Mouse (Mus musculus) kidney, embryonic 15.5 days (tissue): ENCODE results near the gene Pabpc4. TPM values are rescaled to one million over a fixed set of nuclear protein-coding genes. Genes with fewer than 3 reads are reported as not detected.

ENCODE experiments used
- ATAC-seq: fragments of 200-750 bp; cut with Nextera tagmentation; replicated peaks from 2 replicates; pipeline ENCODE4 v1.8.0; 2017; ENCODE audit warnings: moderate TSS enrichment; ENCODE audit not compliant: low FRiP score
- H3K27ac ChIP-seq: fragments of 300-500 bp; sonication (generic); 2 replicates; pipeline ENCODE4 v1.5.1; 2015; ENCODE audit warnings: mild to moderate bottlenecking, inconsistent platforms
- H3K27me3 ChIP-seq: fragments of 300-500 bp; sonication (generic); 2 replicates; pipeline ENCODE4 v1.6.1; 2015; ENCODE audit warnings: inconsistent platforms
- H3K36me3 ChIP-seq: fragments of 300-500 bp; sonication (generic); 2 replicates; pipeline ENCODE4 v1.6.1; 2015; ENCODE audit warnings: inconsistent platforms
- H3K4me1 ChIP-seq: fragments of 300-500 bp; sonication (generic); 2 replicates; pipeline ENCODE4 v1.6.1; 2015; ENCODE audit warnings: inconsistent platforms
- H3K4me2 ChIP-seq: fragments of 300-500 bp; sonication (generic); 2 replicates; pipeline ENCODE4 v1.6.1; 2015; ENCODE audit warnings: moderate library complexity, mild to moderate bottlenecking, inconsistent platforms
- H3K4me3 ChIP-seq: fragments of 300-500 bp; sonication (generic); replicated peaks from 2 replicates; pipeline ENCODE4 v1.5.1; 2015; ENCODE audit warnings: mild to moderate bottlenecking, inconsistent platforms
- H3K9ac ChIP-seq: fragments of 300-500 bp; sonication (generic); 2 replicates; pipeline ENCODE4 v1.6.1; 2015; ENCODE audit warnings: mild to moderate bottlenecking, inconsistent platforms
- H3K9me3 ChIP-seq: fragments of 300-500 bp; sonication (generic); replicated peaks from 2 replicates; pipeline ENCODE4 v1.6.1; 2016; ENCODE audit warnings: inconsistent platforms
- WGBS: fragments of 180-500 bp; shearing (Covaris S2); methylation state at CpG from one replicate; pipeline ENCODE4 v1.1.7; 2015; ENCODE audit warnings: mixed read lengths; 5-methylcytosine and 5-hydroxymethylcytosine counted together
- polyA plus RNA-seq: library from polyadenylated mRNA; unstranded; fragments of >200 nt; fragmentation: Nextera tagmentation; extraction: Ambion mirVana; gene quantifications from 2 replicates; pipeline ENCODE4 v1.2.1, GENCODE M21; 2015

Pabpc4 gene
- 45.3 and 47.4 TPM in 2 replicates for polyA plus RNA-seq

- Histone ChIP-seq H3K4me3 (no peak within 1 kb of the TSS), H3K4me1 (peaks cover 16% of the 10 kb centered on the region), H3K4me2 (no peak within 1 kb of the TSS), H3K27me3 (no peaks in the 10 kb centered on the region), H3K9me3 (no peaks in the 10 kb centered on the region), H3K36me3 (no peaks in the 10 kb centered on the region), H3K9ac (no peak within 1 kb of the TSS), H3K27ac (no peak within 1 kb of the TSS)
- no peak for ATAC-seq
- 63% methylated on average over 5 of the region's 5 CpGs for WGBS
Measured at GRCm38 (mm10) chr4:123261721-123262401, at the start of gene Pabpc4. Gene Pabpc4, plus strand, starts transcription at chr4:123262351.

- Histone ChIP-seq H3K4me1 (peaks cover 18% of the 10 kb centered on the region), H3K27me3 (peaks cover 3% of the 10 kb centered on the region; the same call in 1 of the 2 replicates), H3K36me3 (no peaks in the 10 kb centered on the region), H3K9ac (no peak overlapping the region), H3K4me3 (no peak overlapping the region), H3K9me3 (no peaks in the 10 kb centered on the region), H3K4me2 (no peak overlapping the region), H3K27ac (no peak overlapping the region)
- 96% methylated on average over 9 of the region's 9 CpGs for WGBS
- ATAC-seq = no peak
Measured at GRCm38 (mm10) chr4:123213975-123214374, 48.2 kb upstream of the Pabpc4 start.

- Histone ChIP-seq H3K4me1 (peaks cover 18% of the 10 kb centered on the region), H3K36me3 (no peaks in the 10 kb centered on the region), H3K27me3 (peaks cover 7% of the 10 kb centered on the region; the same call in 1 of the 2 replicates), H3K4me2 (no peak overlapping the region), H3K27ac (no peak overlapping the region), H3K4me3 (no peak overlapping the region), H3K9ac (no peak overlapping the region), H3K9me3 (no peaks in the 10 kb centered on the region)
- WGBS = 83% methylated on average over 1 of the region's 1 CpGs
- no peak for ATAC-seq
Measured at GRCm38 (mm10) chr4:123215367-123215766, 46.8 kb upstream of the Pabpc4 start.

GRCm38 (mm10) chr4:123216782-123217181 is 45.4 kb upstream of the Pabpc4 start:
- no peak for ATAC-seq
- H3K36me3 ChIP-seq = no peaks in the 10 kb centered on the region
- WGBS = 9% methylated on average over 1 of the region's 1 CpGs
- H3K27me3 ChIP-seq = peaks cover 7% of the 10 kb centered on the region; the same call in 1 of the 2 replicates
- peaks cover 6% of the 10 kb centered on the region for H3K4me1 ChIP-seq
- no peak overlapping the region for H3K4me2 ChIP-seq
- H3K9me3 ChIP-seq = no peaks in the 10 kb centered on the region
- no peak overlapping the region for H3K4me3 ChIP-seq
- H3K9ac ChIP-seq = no peak overlapping the region
- H3K27ac ChIP-seq = no peak overlapping the region

GRCm38 (mm10) chr4:123219720-123220357 is 42.3 kb upstream of the Pabpc4 start:
- Histone ChIP-seq H3K27ac (no peak overlapping the region), H3K4me3 (no peak overlapping the region), H3K4me2 (no peak overlapping the region), H3K4me1 (0 out of 2 replicates have a peak, but pooled peaks cover 4% of the 10 kb centered on the region), H3K9me3 (no peaks in the 10 kb centered on the region), H3K9ac (no peak overlapping the region), H3K27me3 (peaks cover 7% of the 10 kb centered on the region; the same call in 1 of the 2 replicates), H3K36me3 (no peaks in the 10 kb centered on the region)
- ATAC-seq = peak; percentile 85
- 70% methylated on average over 15 of the region's 15 CpGs for WGBS

GRCm38 (mm10) chr4:123220637-123221036 is 41.5 kb upstream of the Pabpc4 start:
- H3K9me3 ChIP-seq = no peaks in the 10 kb centered on the region
- peaks cover 7% of the 10 kb centered on the region; the same call in 1 of the 2 replicates for H3K27me3 ChIP-seq
- ATAC-seq = no peak
- no peak overlapping the region for H3K9ac ChIP-seq
- 73% methylated on average over 4 of the region's 4 CpGs for WGBS
- no peak overlapping the region for H3K27ac ChIP-seq
- no peak overlapping the region for H3K4me2 ChIP-seq
- H3K4me3 ChIP-seq = no peak overlapping the region
- no peaks in the 10 kb centered on the region for H3K36me3 ChIP-seq
- H3K4me1 ChIP-seq = peaks cover 7% of the 10 kb centered on the region

- no peak for ATAC-seq
- no peaks in the 10 kb centered on the region for H3K36me3 ChIP-seq
- peaks cover 7% of the 10 kb centered on the region; the same call in 1 of the 2 replicates for H3K27me3 ChIP-seq
- peaks cover 34% of the 10 kb centered on the region for H3K4me1 ChIP-seq
- no peak overlapping the region for H3K4me3 ChIP-seq
- no peaks in the 10 kb centered on the region for H3K9me3 ChIP-seq
- 65% methylated on average over 3 of the region's 3 CpGs for WGBS
- H3K4me2 ChIP-seq = no peak overlapping the region
- H3K9ac ChIP-seq = no peak overlapping the region
- H3K27ac ChIP-seq = no peak overlapping the region
Measured at GRCm38 (mm10) chr4:123223309-123223708, 38.8 kb upstream of the Pabpc4 start.

- Histone ChIP-seq H3K27ac (peak overlapping the region; percentile 48), H3K4me1 (peaks cover 52% of the 10 kb centered on the region), H3K9ac (no peak overlapping the region), H3K4me3 (no peak overlapping the region), H3K9me3 (no peaks in the 10 kb centered on the region), H3K27me3 (no peaks in the 10 kb centered on the region), H3K4me2 (no peak overlapping the region), H3K36me3 (no peaks in the 10 kb centered on the region)
- ATAC-seq = peak; percentile 54; the same call in 1 of the 2 replicates
- WGBS = 32% methylated on average over 10 of the region's 10 CpGs
Measured at GRCm38 (mm10) chr4:123225718-123226403, 36.3 kb upstream of the Pabpc4 start.

- peak overlapping the region; percentile 20; the same call in 1 of the 2 replicates for H3K27ac ChIP-seq
- 0 out of 2 replicates have a peak, but pooled peaks cover 3% of the 10 kb centered on the region for H3K27me3 ChIP-seq
- no peaks in the 10 kb centered on the region for H3K9me3 ChIP-seq
- no peaks in the 10 kb centered on the region for H3K36me3 ChIP-seq
- H3K9ac ChIP-seq = no peak overlapping the region
- no peak overlapping the region for H3K4me2 ChIP-seq
- no peak for ATAC-seq
- peaks cover 65% of the 10 kb centered on the region for H3K4me1 ChIP-seq
- 32% methylated on average over 4 of the region's 4 CpGs for WGBS
- no peak overlapping the region for H3K4me3 ChIP-seq
Measured at GRCm38 (mm10) chr4:123227707-123228106, 34.4 kb upstream of the Pabpc4 start.

- H3K36me3 ChIP-seq = no peaks in the 10 kb centered on the region
- H3K4me2 ChIP-seq = no peak overlapping the region
- H3K27me3 ChIP-seq = 0 out of 2 replicates have a peak, but pooled peaks cover 8% of the 10 kb centered on the region
- H3K9ac ChIP-seq = no peak overlapping the region
- peaks cover 71% of the 10 kb centered on the region for H3K4me1 ChIP-seq
- 0 out of 2 replicates have a peak, but pooled peaks have one; percentile 16 for ATAC-seq
- no peaks in the 10 kb centered on the region for H3K9me3 ChIP-seq
- WGBS = 28% methylated on average over 2 of the region's 2 CpGs
- H3K4me3 ChIP-seq = no peak overlapping the region
- peak overlapping the region; percentile 20; the same call in 1 of the 2 replicates for H3K27ac ChIP-seq
Measured at GRCm38 (mm10) chr4:123228270-123228669, 33.9 kb upstream of the Pabpc4 start.

GRCm38 (mm10) chr4:123229166-123229565 is 33.0 kb upstream of the Pabpc4 start:
- 0 out of 2 replicates have a peak overlapping the region, but pooled peaks have one; percentile 20 for H3K27ac ChIP-seq
- no peak overlapping the region for H3K4me2 ChIP-seq
- H3K27me3 ChIP-seq = peaks cover 16% of the 10 kb centered on the region; the same call in 1 of the 2 replicates
- no peak overlapping the region for H3K4me3 ChIP-seq
- no peak for ATAC-seq
- 28% methylated on average over 11 of the region's 11 CpGs for WGBS
- no peaks in the 10 kb centered on the region for H3K9me3 ChIP-seq
- H3K9ac ChIP-seq = no peak overlapping the region
- H3K36me3 ChIP-seq = no peaks in the 10 kb centered on the region
- H3K4me1 ChIP-seq = peaks cover 80% of the 10 kb centered on the region
